Mouse (Mus musculus) testis, adult 2 months (tissue): ENCODE data around the gene 1600014C23Rik.

ENCODE experiments used
- CTCF ChIP-seq: fragments of 200-500 bp; IDR thresholded peaks from 2 replicates; pipeline ENCODE4 v1.5.1; 2012; ENCODE audit warnings: low read depth, mild to moderate bottlenecking, inconsistent platforms, low read length, moderate library complexity; ENCODE audit not compliant: control insufficient read depth, insufficient read depth, insufficient replicate concordance
- POLR2A ChIP-seq: fragments of 200-500 bp; IDR thresholded peaks from 2 replicates; pipeline ENCODE4 v1.6.1; 2012; ENCODE audit warnings: low read depth, mild to moderate bottlenecking, inconsistent platforms, low read length, moderate library complexity; ENCODE audit not compliant: control insufficient read depth

GRCm38 (mm10) chr17:45751359-45751758 lies 17.7 kb upstream of the 1600014C23Rik start:
- TF ChIP-seq POLR2A = no peak
- no peak for TF ChIP-seq CTCF
